Mouse (Mus musculus): ENCODE results near the gene Phf21a.

Phf21a gene

DNA sequence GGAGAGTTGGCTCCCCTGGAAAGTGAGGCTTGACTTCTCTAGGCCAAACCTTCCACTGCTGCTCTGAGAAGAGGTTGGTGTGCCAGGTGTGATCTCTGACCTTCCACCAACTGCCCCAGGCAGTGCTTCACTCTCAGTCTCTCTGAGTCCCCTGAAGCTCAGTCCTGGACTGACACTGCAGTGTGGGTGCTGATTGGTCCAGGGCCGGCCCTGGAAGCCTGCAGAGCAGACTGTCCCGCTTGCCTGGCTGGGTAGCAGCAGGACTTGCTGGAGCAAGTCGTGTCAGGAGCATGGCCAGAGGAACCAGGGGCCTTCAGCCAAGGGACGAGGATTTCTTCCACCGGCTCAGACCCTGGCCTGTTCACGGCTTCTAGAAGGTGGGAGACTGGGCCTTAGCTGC is 311.8 kb downstream of the Phf21a start:
- DNase-seq (ENCODE audit: low spot score) = no peak

DNA sequence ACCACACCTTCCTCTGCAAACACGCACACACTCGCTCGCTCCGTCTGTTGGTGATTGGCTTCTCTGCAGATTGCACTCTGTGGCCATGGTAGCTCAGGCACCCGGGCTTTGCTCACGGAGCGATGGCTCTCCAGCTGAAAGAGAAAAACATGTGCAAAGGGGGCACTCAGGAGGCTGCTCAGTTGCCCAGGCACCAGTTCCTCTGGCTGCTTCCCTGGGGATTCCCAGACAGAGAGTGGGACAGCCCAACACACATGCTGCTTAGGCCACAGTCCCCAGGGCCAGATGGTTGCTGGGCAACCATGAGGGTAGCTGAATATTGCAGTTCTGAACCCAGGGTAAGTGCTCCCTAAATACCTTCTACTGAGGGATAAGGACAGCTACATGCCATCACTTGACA is 312.8 kb downstream of the Phf21a start:
- DNase-seq (ENCODE audit: low spot score) = no peak

DNA sequence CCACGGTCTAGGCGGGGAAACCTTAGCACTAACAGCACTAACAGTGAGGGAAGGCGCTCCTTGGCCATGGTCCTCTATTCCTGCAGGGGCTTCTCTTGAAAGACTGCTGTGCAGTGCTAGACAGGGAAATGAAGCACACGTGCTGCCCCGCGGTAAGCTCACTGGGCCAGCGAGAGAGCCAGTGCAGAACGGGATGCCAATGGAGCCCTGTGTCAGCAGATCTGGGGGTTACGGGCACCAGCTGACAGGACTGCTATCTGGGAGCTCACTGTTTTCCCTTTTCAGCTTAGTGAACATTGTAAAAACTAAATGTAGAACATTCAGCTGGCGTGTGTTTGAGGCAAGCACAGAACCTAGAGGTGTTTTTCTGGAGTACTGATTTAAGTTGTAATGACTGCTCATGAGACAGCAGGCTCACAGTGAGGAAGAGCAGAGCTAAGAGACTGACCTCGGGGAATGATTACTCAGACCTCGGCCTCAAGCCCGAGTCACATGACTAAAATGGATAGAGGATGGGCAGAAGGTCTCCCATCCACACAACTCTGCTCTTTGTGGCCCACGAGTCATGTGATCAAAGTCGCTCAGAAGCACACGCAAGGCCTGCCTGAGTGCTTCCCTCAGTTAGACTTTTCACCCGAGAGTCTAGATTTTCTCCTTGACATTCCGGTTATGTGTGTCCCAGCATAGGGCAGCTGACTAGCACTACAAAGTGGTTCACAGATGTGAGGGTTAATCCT is 315.6 kb downstream of the Phf21a start:
- no peak for DNase-seq (ENCODE audit: low spot score)

GRCm38 (mm10) chr2:92411705-92412104 is 318.8 kb downstream of the Phf21a start:
- no peak for DNase-seq (ENCODE audit: low spot score)
